Mouse (Mus musculus) kidney, postnatal 0 days (tissue): ENCODE results near the gene Prkcz. TPM values are rescaled to one million over a fixed set of nuclear protein-coding genes. Genes with fewer than 3 reads are reported as not detected.
"Not testable (repeated sequence)": the region's sequence is repeated elsewhere in the genome, so short reads cannot be mapped to it uniquely, and the experiment has no call there.

Experiments used
- ATAC-seq: fragments of 200-750 bp; cut with Nextera tagmentation; replicated peaks from 2 replicates; pipeline ENCODE4 v1.8.0; 2017; ENCODE audit warnings: low read depth, moderate number of reproducible peaks, moderate TSS enrichment, moderate library complexity; ENCODE audit not compliant: low FRiP score
- DNase-seq: peaks from one replicate; pipeline ENCODE4 v3.0.0-alpha.2; 2016; ENCODE audit warnings: low spot score
- H3K27ac ChIP-seq: fragments of 300-500 bp; sonication (generic); 2 replicates; pipeline ENCODE4 v1.5.1; 2014; ENCODE audit warnings: mild to moderate bottlenecking
- H3K27me3 ChIP-seq: fragments of 300-500 bp; sonication (generic); 2 replicates; pipeline ENCODE4 v1.6.1; 2014; ENCODE audit warnings: low read length, mixed read lengths; ENCODE audit not compliant: insufficient read depth
- H3K36me3 ChIP-seq: fragments of 300-500 bp; sonication (generic); 2 replicates; pipeline ENCODE4 v1.6.1; 2014; ENCODE audit warnings: low read length, mixed read lengths; ENCODE audit not compliant: insufficient read depth
- H3K4me1 ChIP-seq: fragments of 300-500 bp; sonication (generic); replicated peaks from 2 replicates; pipeline ENCODE4 v1.6.1; 2014; ENCODE audit warnings: antibody characterized with exemption, low read length, mixed read lengths; ENCODE audit not compliant: insufficient read depth
- H3K4me2 ChIP-seq: fragments of 300-500 bp; sonication (generic); 2 replicates; pipeline ENCODE4 v1.6.1; 2014; ENCODE audit warnings: mild to moderate bottlenecking, low read length, moderate library complexity, mixed read lengths
- H3K4me3 ChIP-seq: fragments of 300-500 bp; sonication (generic); replicated peaks from 2 replicates; pipeline ENCODE4 v1.5.1; 2014; ENCODE audit warnings: low read depth, low read length
- H3K9ac ChIP-seq: fragments of 300-500 bp; sonication (generic); 2 replicates; pipeline ENCODE4 v1.6.1; 2014; ENCODE audit warnings: low read depth, low read length
- H3K9me3 ChIP-seq: fragments of 300-500 bp; sonication (generic); replicated peaks from 2 replicates; pipeline ENCODE4 v1.6.1; 2016; ENCODE audit warnings: low read length, inconsistent platforms, mixed read lengths
- CTCF ChIP-seq: IDR thresholded peaks from 2 replicates; pipeline ENCODE4 v1.5.1; 2016; ENCODE audit warnings: antibody characterized with exemption, low read depth, mild to moderate bottlenecking, moderate library complexity
- WGBS: fragments of 180-500 bp; shearing (Covaris S2); extraction: QIAGEN DNeasy Blood & Tissue Kit; methylation state at CpG from one replicate; pipeline ENCODE4 v1.1.7; 2014; 5-methylcytosine and 5-hydroxymethylcytosine counted together
- polyA plus RNA-seq: library from polyadenylated mRNA; unstranded; fragments of >200 nt; fragmentation: Nextera tagmentation; extraction: Ambion mirVana; gene quantifications from 2 replicates; pipeline ENCODE4 v1.2.1, GENCODE M21; 2015

Gene Prkcz
- polyA plus RNA-seq, 1 experiment from 2014 or later: 20.2 TPM

GRCm38 (mm10) chr4:155336284-155337050 lies 24.7 kb downstream of the Prkcz start:
- Histone ChIP-seq H3K9me3 (no peaks in the 10 kb centered on the region), H3K4me1 (no peaks in the 10 kb centered on the region), H3K27me3 (no peaks in the 10 kb centered on the region), H3K27ac (no peak overlapping the region), H3K4me2 (no peak overlapping the region), H3K9ac (no peak overlapping the region), H3K36me3 (no peaks in the 10 kb centered on the region), H3K4me3 (no peak overlapping the region)
- no peak for TF ChIP-seq CTCF
- ATAC-seq (no peak), DNase-seq (no peak)
- 91% methylated on average over 12 of the region's 12 CpGs for WGBS

- Histone ChIP-seq H3K4me1 (no peaks in the 10 kb centered on the region), H3K36me3 (no peaks in the 10 kb centered on the region), H3K9me3 (no peaks in the 10 kb centered on the region), H3K9ac (no peak overlapping the region), H3K4me3 (no peak overlapping the region), H3K27me3 (no peaks in the 10 kb centered on the region), H3K4me2 (no peak overlapping the region), H3K27ac (no peak overlapping the region)
- ATAC-seq (no peak), DNase-seq (no peak)
- 74% methylated on average over 7 of the region's 7 CpGs for WGBS
- no peak for TF ChIP-seq CTCF
Observed at GRCm38 (mm10) chr4:155332253-155332652, 28.9 kb downstream of the Prkcz start.

- DNase-seq, H3K27ac ChIP-seq, ATAC-seq, H3K4me1 ChIP-seq, H3K27me3 ChIP-seq, H3K4me3 ChIP-seq, H3K9ac ChIP-seq, H3K4me2 ChIP-seq, H3K9me3 ChIP-seq, H3K36me3 ChIP-seq: not testable (repeated sequence)
- 90% methylated on average over 11 of the region's 11 CpGs for WGBS
Observed at GRCm38 (mm10) chr4:155328385-155328784, 32.8 kb downstream of the Prkcz start.

- no peak for TF ChIP-seq CTCF
- Histone ChIP-seq H3K4me2 (no peak overlapping the region), H3K27me3 (no peaks in the 10 kb centered on the region), H3K36me3 (no peaks in the 10 kb centered on the region), H3K9ac (no peak overlapping the region), H3K4me3 (no peak overlapping the region), H3K27ac (no peak overlapping the region), H3K4me1 (no peaks in the 10 kb centered on the region), H3K9me3 (no peaks in the 10 kb centered on the region)
- ATAC-seq: no peak
- WGBS: 64% methylated on average over 5 of the region's 5 CpGs
- DNase-seq: no peak
Observed at GRCm38 (mm10) chr4:155325773-155326172, 35.4 kb downstream of the Prkcz start.

- Histone ChIP-seq H3K9me3 (no peaks in the 10 kb centered on the region), H3K27me3 (no peaks in the 10 kb centered on the region), H3K4me2 (no peak overlapping the region), H3K27ac (no peak overlapping the region), H3K36me3 (no peaks in the 10 kb centered on the region), H3K9ac (no peak overlapping the region), H3K4me3 (no peak overlapping the region), H3K4me1 (no peaks in the 10 kb centered on the region)
- no peak for TF ChIP-seq CTCF
- 57% methylated on average over 8 of the region's 8 CpGs for WGBS
- DNase-seq (no peak), ATAC-seq (no peak)
Observed at GRCm38 (mm10) chr4:155324511-155324910, 36.6 kb downstream of the Prkcz start.

- H3K9ac ChIP-seq: no peak overlapping the region
Observed at GRCm38 (mm10) chr4:155323081-155323795, 37.9 kb downstream of the Prkcz start.

More at GRCm38 (mm10) chr4:155323081-155323795, 37.9 kb downstream of the Prkcz start:
- TF ChIP-seq CTCF: no peak
- no peaks in the 10 kb centered on the region for H3K4me1 ChIP-seq
- no peak overlapping the region for H3K27ac ChIP-seq
- no peaks in the 10 kb centered on the region for H3K36me3 ChIP-seq
- H3K27me3 ChIP-seq: no peaks in the 10 kb centered on the region
- WGBS: 62% methylated on average over 3 of the region's 3 CpGs
- no peak overlapping the region for H3K4me3 ChIP-seq
- ATAC-seq: no peak
- no peaks in the 10 kb centered on the region for H3K9me3 ChIP-seq
- no peak for DNase-seq
- H3K4me2 ChIP-seq: no peak overlapping the region
